Mouse (Mus musculus): ENCODE results near the gene Ace. TPM values are rescaled to one million over a fixed set of nuclear protein-coding genes. Genes with fewer than 3 reads are reported as not detected.

The Ace gene
- polyA plus RNA-seq, 1 experiment: not detected

DNA sequence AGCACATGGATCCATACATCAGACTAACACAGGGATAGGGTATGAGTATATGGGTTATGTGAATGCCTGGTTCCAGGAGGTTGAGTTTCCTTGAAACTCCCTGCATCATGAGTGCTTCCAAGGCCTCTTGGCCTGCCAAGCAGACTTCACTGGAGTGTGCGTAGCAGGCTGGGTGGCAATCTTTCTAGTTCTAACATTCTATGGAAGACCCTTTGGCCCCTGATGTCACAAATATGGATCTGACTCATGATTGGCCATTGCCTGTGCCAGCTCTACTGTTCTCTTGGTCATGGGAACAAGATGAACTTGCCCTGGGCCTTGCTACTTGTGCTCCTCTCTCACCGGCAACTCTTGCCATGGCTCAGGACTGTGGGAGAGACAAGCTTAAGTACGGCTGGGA lies 26.6 kb downstream of the Ace start, which contains the start of gene Ace3:
TSS of gene Ace3 (plus strand) at position 301 of the 400 bp plus-strand sequence.
- 96% methylated on average over 3 of the region's 3 CpGs for WGBS
- 0 out of 2 replicates have a peak, but pooled peaks cover 2% of the 10 kb centered on the region for H3K4me1 ChIP-seq (ENCODE audit: control insufficient read depth, insufficient read depth, low read length)

DNA sequence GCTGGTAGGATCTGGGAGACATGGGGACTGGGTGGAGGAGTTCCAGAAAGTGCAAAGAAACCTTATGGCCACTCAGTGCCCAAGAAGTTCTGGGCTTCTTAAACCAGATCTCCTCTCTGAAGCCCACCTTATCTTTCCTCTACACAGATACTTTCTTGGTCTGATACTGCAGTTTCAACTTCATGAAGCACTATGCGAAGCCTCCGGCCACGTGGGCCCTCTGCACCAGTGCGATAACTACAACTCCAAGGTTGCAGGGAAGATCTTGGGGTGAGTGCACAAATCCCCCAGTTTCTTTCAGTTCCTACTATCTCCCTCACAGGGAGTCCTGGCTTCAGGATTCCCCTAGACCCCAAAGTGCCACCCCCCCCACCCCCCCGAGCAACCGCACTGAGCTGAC lies 32.3 kb downstream of the Ace start:
- TF ChIP-seq CTCF (IDR thresholded peaks at IDR 0.05; ENCODE audit: insufficient read depth, low read depth, low read length) (no peak), POLR2A (IDR thresholded peaks at IDR 0.05; ENCODE audit: insufficient read depth, low read depth, low read length) (no peak)
- Histone ChIP-seq H3K4me1 (ENCODE audit: control insufficient read depth, insufficient read depth, low read length) (0 out of 2 replicates have a peak, but pooled peaks cover 2% of the 10 kb centered on the region), H3K4me3 (ENCODE audit: insufficient read depth, low read depth, low read length) (no peak overlapping the region), H3K27ac (ENCODE audit: insufficient read depth, low read depth, low read length) (no peak overlapping the region)
- 92% methylated on average over 6 of the region's 6 CpGs for WGBS

More for the DNA sequence above, 26.6 kb downstream of the Ace start, which contains the start of gene Ace3:
- Histone ChIP-seq H3K27ac (ENCODE audit: insufficient read depth, low read depth, low read length) (no peak within 1 kb of the TSS), H3K4me3 (ENCODE audit: insufficient read depth, low read depth, low read length) (no peak within 1 kb of the TSS)
- TF ChIP-seq POLR2A (IDR thresholded peaks at IDR 0.05; ENCODE audit: insufficient read depth, low read depth, low read length) (no peak), CTCF (IDR thresholded peaks at IDR 0.05; ENCODE audit: insufficient read depth, low read depth, low read length) (no peak)

GRCm38 (mm10) chr11:106001718-106002117 lies 34.0 kb downstream of the Ace start:
- no peaks in the 10 kb centered on the region for H3K4me1 ChIP-seq (ENCODE audit: control insufficient read depth, insufficient read depth, low read length)
- 31% methylated on average over 4 of the region's 4 CpGs for WGBS
- TF ChIP-seq CTCF (IDR thresholded peaks at IDR 0.05; ENCODE audit: insufficient read depth, low read depth, low read length) (no peak), POLR2A (IDR thresholded peaks at IDR 0.05; ENCODE audit: insufficient read depth, low read depth, low read length) (no peak)
- no peak overlapping the region for H3K4me3 ChIP-seq (ENCODE audit: insufficient read depth, low read depth, low read length)
- H3K27ac ChIP-seq (ENCODE audit: insufficient read depth, low read depth, low read length): no peak overlapping the region

GRCm38 (mm10) chr11:106004576-106004975 lies 36.8 kb downstream of the Ace start:
- WGBS: 95% methylated on average over 1 of the region's 1 CpGs
- TF ChIP-seq CTCF (IDR thresholded peaks at IDR 0.05; ENCODE audit: insufficient read depth, low read depth, low read length) (no peak), POLR2A (IDR thresholded peaks at IDR 0.05; ENCODE audit: insufficient read depth, low read depth, low read length) (no peak)

DNA sequence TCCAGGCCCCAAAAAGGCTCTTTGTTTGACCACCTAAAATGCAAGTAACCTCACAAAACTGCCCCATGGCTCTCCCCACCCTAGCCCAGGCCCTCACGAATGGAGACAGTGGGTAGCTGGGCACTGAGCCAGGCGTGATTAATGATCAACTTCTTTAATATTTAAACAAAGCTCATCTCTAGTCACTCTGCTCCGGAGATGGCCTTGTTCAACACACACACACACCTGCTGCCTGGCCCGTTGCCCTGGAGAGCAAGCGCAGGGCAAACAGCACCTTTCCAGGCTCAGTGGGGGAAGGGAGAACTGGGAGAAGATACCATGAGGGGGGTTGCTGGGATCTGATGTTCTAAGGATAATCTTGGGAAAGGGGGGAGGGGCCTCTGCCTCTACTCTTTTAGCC lies 38.2 kb downstream of the Ace start:
- TF ChIP-seq CTCF (IDR thresholded peaks at IDR 0.05; ENCODE audit: insufficient read depth, low read depth, low read length): no peak
- TF ChIP-seq POLR2A (IDR thresholded peaks at IDR 0.05; ENCODE audit: insufficient read depth, low read depth, low read length): no peak
- 61% methylated on average over 5 of the region's 5 CpGs for WGBS
- Histone ChIP-seq H3K4me3 (ENCODE audit: insufficient read depth, low read depth, low read length) (no peak overlapping the region), H3K27ac (ENCODE audit: insufficient read depth, low read depth, low read length) (no peak overlapping the region), H3K4me1 (ENCODE audit: control insufficient read depth, insufficient read depth, low read length) (peaks cover 5% of the 10 kb centered on the region)

More at GRCm38 (mm10) chr11:106004576-106004975, 36.8 kb downstream of the Ace start:
- Histone ChIP-seq H3K4me3 (ENCODE audit: insufficient read depth, low read depth, low read length) (no peak overlapping the region), H3K27ac (ENCODE audit: insufficient read depth, low read depth, low read length) (no peak overlapping the region), H3K4me1 (ENCODE audit: control insufficient read depth, insufficient read depth, low read length) (peaks cover 5% of the 10 kb centered on the region)

DNA sequence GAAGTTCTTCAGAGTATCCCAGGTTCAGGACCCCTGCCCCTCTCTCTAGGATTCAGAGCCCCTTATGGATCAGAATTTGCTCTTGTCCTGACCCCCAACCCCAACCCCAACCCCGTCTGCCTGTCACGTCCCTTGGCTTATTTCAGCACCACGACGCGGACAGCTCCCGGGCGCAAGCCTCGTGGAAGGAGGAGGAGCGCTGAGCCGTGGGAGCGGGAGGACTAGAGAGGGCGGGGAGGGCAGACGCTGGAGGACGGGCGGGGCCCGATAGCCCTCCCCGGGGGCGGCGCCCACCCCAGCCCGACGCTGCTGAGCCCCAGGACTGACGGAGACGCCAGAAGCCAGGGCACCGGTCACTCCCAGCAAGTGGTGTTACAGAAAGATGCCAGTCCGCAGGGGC lies 40.1 kb downstream of the Ace start, which contains the start of gene Kcnh6:
TSS of gene Kcnh6 (plus strand) at position 304 of the 400 bp plus-strand sequence.
- Histone ChIP-seq H3K4me3 (ENCODE audit: insufficient read depth, low read depth, low read length) (peak within 1 kb of the TSS; percentile 24), H3K4me1 (ENCODE audit: control insufficient read depth, insufficient read depth, low read length) (peaks cover 7% of the 10 kb centered on the region), H3K27ac (ENCODE audit: insufficient read depth, low read depth, low read length) (no peak within 1 kb of the TSS)
- 2% methylated on average over 25 of the region's 25 CpGs for WGBS
- TF ChIP-seq CTCF (IDR thresholded peaks at IDR 0.05; ENCODE audit: insufficient read depth, low read depth, low read length) (no peak), POLR2A (IDR thresholded peaks at IDR 0.05; ENCODE audit: insufficient read depth, low read depth, low read length) (no peak)

GRCm38 (mm10) chr11:106012711-106013110 lies 45.0 kb downstream of the Ace start:
- Histone ChIP-seq H3K4me3 (ENCODE audit: insufficient read depth, low read depth, low read length) (no peak overlapping the region), H3K27ac (ENCODE audit: insufficient read depth, low read depth, low read length) (no peak overlapping the region), H3K4me1 (ENCODE audit: control insufficient read depth, insufficient read depth, low read length) (peaks cover 21% of the 10 kb centered on the region)
- 40% methylated on average over 7 of the region's 7 CpGs for whole genome bisulfite sequencing
- TF ChIP-seq CTCF (IDR thresholded peaks at IDR 0.05; ENCODE audit: insufficient read depth, low read depth, low read length) (no peak), POLR2A (IDR thresholded peaks at IDR 0.05; ENCODE audit: insufficient read depth, low read depth, low read length) (no peak)

- WGBS: 43% methylated on average over 11 of the region's 11 CpGs
- Histone ChIP-seq H3K27ac (ENCODE audit: insufficient read depth, low read depth, low read length) (no peak overlapping the region), H3K4me1 (ENCODE audit: control insufficient read depth, insufficient read depth, low read length) (peaks cover 17% of the 10 kb centered on the region), H3K4me3 (ENCODE audit: insufficient read depth, low read depth, low read length) (no peak overlapping the region)
- TF ChIP-seq CTCF (IDR thresholded peaks at IDR 0.05; ENCODE audit: insufficient read depth, low read depth, low read length): no peak
- TF ChIP-seq POLR2A (IDR thresholded peaks at IDR 0.05; ENCODE audit: insufficient read depth, low read depth, low read length): no peak
Measured at GRCm38 (mm10) chr11:106013556-106014225, 45.9 kb downstream of the Ace start.

- TF ChIP-seq CTCF (IDR thresholded peaks at IDR 0.05; ENCODE audit: insufficient read depth, low read depth, low read length) (no peak), POLR2A (IDR thresholded peaks at IDR 0.05; ENCODE audit: insufficient read depth, low read depth, low read length) (no peak)
- Histone ChIP-seq H3K4me1 (ENCODE audit: control insufficient read depth, insufficient read depth, low read length) (peaks cover 27% of the 10 kb centered on the region), H3K4me3 (ENCODE audit: insufficient read depth, low read depth, low read length) (no peak overlapping the region), H3K27ac (ENCODE audit: insufficient read depth, low read depth, low read length) (no peak overlapping the region)
- WGBS: 68% methylated on average over 5 of the region's 5 CpGs
Measured at GRCm38 (mm10) chr11:106016440-106016839, 48.7 kb downstream of the Ace start.

Data from olfactory bulb, adult 2 months (tissue).